Mouse (Mus musculus) limb, embryonic 14.5 days (tissue): ENCODE measurements at regions not wholly inside any gene's neighbourhood (a gene's known extent, or its start where the extent isn't known, plus 50 kb on each side); places are given as distances from the start of the nearest gene placed in this dataset.

Experiments
- ATAC-seq: fragments of 200-750 bp; cut with Nextera tagmentation; 2 replicates; pipeline ENCODE4 v1.8.0; 2017; ENCODE audit warnings: low read depth, moderate number of reproducible peaks, moderate TSS enrichment; ENCODE audit not compliant: low FRiP score
- DNase-seq: peaks from one replicate; pipeline ENCODE4 v3.0.0-alpha.2; 2015; ENCODE audit warnings: low spot score
- H3K27ac ChIP-seq: fragments of 300-500 bp; sonication (generic); replicated peaks from 2 replicates; pipeline ENCODE4 v1.5.1; 2014; ENCODE audit warnings: low read depth, mild to moderate bottlenecking, low read length, moderate library complexity, mixed read lengths
- H3K27me3 ChIP-seq: fragments of 300-500 bp; sonication (generic); 2 replicates; pipeline ENCODE4 v1.6.1; 2014; ENCODE audit warnings: low read length, mixed read lengths; ENCODE audit not compliant: control insufficient read depth, insufficient read depth
- H3K36me3 ChIP-seq: fragments of 300-500 bp; sonication (generic); 2 replicates; pipeline ENCODE4 v1.6.1; 2014; ENCODE audit warnings: mild to moderate bottlenecking, low read length, moderate library complexity, mixed read lengths; ENCODE audit not compliant: control insufficient read depth, insufficient read depth
- H3K4me1 ChIP-seq: fragments of 300-500 bp; sonication (generic); 2 replicates; pipeline ENCODE4 v1.6.1; 2014; ENCODE audit warnings: antibody characterized with exemption, low read length, mixed read lengths; ENCODE audit not compliant: control insufficient read depth, insufficient read depth
- H3K4me2 ChIP-seq: fragments of 300-500 bp; sonication (generic); replicated peaks from 2 replicates; pipeline ENCODE4 v1.6.1; 2014; ENCODE audit warnings: low read depth, mild to moderate bottlenecking, low read length, moderate library complexity; ENCODE audit not compliant: severe bottlenecking
- H3K4me3 ChIP-seq: fragments of 300-500 bp; sonication (generic); replicated peaks from 2 replicates; pipeline ENCODE4 v1.5.1; 2014; ENCODE audit warnings: low read length
- H3K9ac ChIP-seq: fragments of 300-500 bp; sonication (generic); 2 replicates; pipeline ENCODE4 v1.6.1; 2014; ENCODE audit warnings: mild to moderate bottlenecking, low read depth, low read length, moderate library complexity; ENCODE audit not compliant: severe bottlenecking
- H3K9me3 ChIP-seq: fragments of 300-500 bp; sonication (generic); 2 replicates; pipeline ENCODE4 v1.6.1; 2016; ENCODE audit warnings: low read length; ENCODE audit not compliant: control insufficient read depth
- POLR2A ChIP-seq: fragments of 200-500 bp; IDR thresholded peaks from 2 replicates; pipeline ENCODE4 v1.8.0; 2012; ENCODE audit warnings: inconsistent platforms, mild to moderate bottlenecking, moderate library complexity, borderline replicate concordance; ENCODE audit not compliant: insufficient read depth, insufficient read length; ENCODE audit errors: extremely low read depth
- WGBS: fragments of 180-500 bp; shearing (Covaris S2); extraction: QIAGEN DNeasy Blood & Tissue Kit; methylation state at CpG from one replicate; pipeline ENCODE4 v1.1.7; 2014; 5-methylcytosine and 5-hydroxymethylcytosine counted together

- Histone ChIP-seq H3K9ac (0 out of 2 replicates have a peak overlapping the region, but pooled peaks have one; percentile 16), H3K4me2 (0 out of 2 replicates have a peak overlapping the region, but pooled peaks have one; percentile 2), H3K27me3 (no peaks in the 10 kb centered on the region), H3K27ac (peak overlapping the region; percentile 74), H3K36me3 (no peaks in the 10 kb centered on the region), H3K4me1 (peaks cover 25% of the 10 kb centered on the region), H3K9me3 (no peaks in the 10 kb centered on the region), H3K4me3 (no peak overlapping the region)
- ATAC-seq (0 out of 2 replicates have a peak, but pooled peaks have one; percentile 34), DNase-seq (peak; percentile 29)
- 21% methylated on average over 7 of the region's 7 CpGs for WGBS
- no peak for TF ChIP-seq POLR2A
Measured at GRCm38 (mm10) chr10:39262466-39262865, 98.9 kb upstream of the Ccn6 start.

GRCm38 (mm10) chr10:39261174-39262145, 97.9 kb upstream of the Ccn6 start:
- no peak overlapping the region for H3K9ac ChIP-seq
- DNase-seq (peak; percentile 84), ATAC-seq (peak; percentile 85)
- no peaks in the 10 kb centered on the region for H3K9me3 ChIP-seq
- no peak for TF ChIP-seq POLR2A
- 56% methylated on average over 8 of the region's 8 CpGs for WGBS
- peaks cover 24% of the 10 kb centered on the region for H3K4me1 ChIP-seq
- H3K4me3 ChIP-seq: no peak overlapping the region
- H3K36me3 ChIP-seq: no peaks in the 10 kb centered on the region
- no peak overlapping the region for H3K4me2 ChIP-seq
- no peaks in the 10 kb centered on the region for H3K27me3 ChIP-seq
- H3K27ac ChIP-seq: peak overlapping the region; percentile 74

GRCm38 (mm10) chr10:39260061-39260460, 96.5 kb upstream of the Ccn6 start:
- DNase-seq: no peak
- Histone ChIP-seq H3K27ac (no peak overlapping the region), H3K4me3 (no peak overlapping the region), H3K36me3 (no peaks in the 10 kb centered on the region), H3K9me3 (no peaks in the 10 kb centered on the region), H3K4me2 (no peak overlapping the region), H3K4me1 (peaks cover 19% of the 10 kb centered on the region), H3K27me3 (no peaks in the 10 kb centered on the region), H3K9ac (no peak overlapping the region)
- ATAC-seq: no peak
- no peak for TF ChIP-seq POLR2A
- WGBS: 90% methylated on average over 6 of the region's 6 CpGs

GRCm38 (mm10) chr10:39257371-39258154, 94.0 kb upstream of the Ccn6 start:
- ATAC-seq (no peak), DNase-seq (no peak)
- Histone ChIP-seq H3K27me3 (no peaks in the 10 kb centered on the region), H3K36me3 (no peaks in the 10 kb centered on the region), H3K27ac (no peak overlapping the region), H3K4me1 (peaks cover 10% of the 10 kb centered on the region), H3K9me3 (no peaks in the 10 kb centered on the region), H3K4me3 (no peak overlapping the region), H3K4me2 (no peak overlapping the region), H3K9ac (no peak overlapping the region)
- TF ChIP-seq POLR2A: no peak
- 78% methylated on average over 2 of the region's 2 CpGs for WGBS

GRCm38 (mm10) chr10:39254561-39254960, 91.0 kb upstream of the Ccn6 start:
- no peak overlapping the region for H3K27ac ChIP-seq
- H3K27me3 ChIP-seq: no peaks in the 10 kb centered on the region
- ATAC-seq: no peak
- H3K9me3 ChIP-seq: no peaks in the 10 kb centered on the region
- DNase-seq: no peak
- no peak overlapping the region for H3K4me2 ChIP-seq
- no peaks in the 10 kb centered on the region for H3K36me3 ChIP-seq
- 81% methylated on average over 2 of the region's 2 CpGs for WGBS
- no peak overlapping the region for H3K4me3 ChIP-seq
- no peaks in the 10 kb centered on the region for H3K4me1 ChIP-seq
- no peak overlapping the region for H3K9ac ChIP-seq
- TF ChIP-seq POLR2A: no peak
